Mouse (Mus musculus): ENCODE data around the gene Tmem87a. TPM values are rescaled to one million over a fixed set of nuclear protein-coding genes. Genes with fewer than 3 reads are reported as not detected.

Tmem87a gene
- polyA plus RNA-seq, 1 experiment = 37.1 TPM

- peaks cover 9% of the 10 kb centered on the region for H3K4me1 ChIP-seq (ENCODE audit: control insufficient read depth, insufficient read depth, low read length)
- TF ChIP-seq CTCF (IDR thresholded peaks at IDR 0.05; ENCODE audit: low read depth, low read length) (no peak), POLR2A (IDR thresholded peaks at IDR 0.05; ENCODE audit: borderline replicate concordance, low read depth, low read length) (no peak)
- no peak overlapping the region for H3K27ac ChIP-seq (ENCODE audit: insufficient read depth, low read depth, low read length)
- no peak overlapping the region for H3K4me3 ChIP-seq (ENCODE audit: insufficient read depth, low read length)
Measured at GRCm38 (mm10) chr2:120367416-120368207, 36.3 kb downstream of the Tmem87a start.

GRCm38 (mm10) chr2:120366501-120366900 lies 37.4 kb downstream of the Tmem87a start:
- Histone ChIP-seq H3K27ac (ENCODE audit: insufficient read depth, low read depth, low read length) (no peak overlapping the region), H3K4me1 (ENCODE audit: control insufficient read depth, insufficient read depth, low read length) (peaks cover 16% of the 10 kb centered on the region), H3K4me3 (ENCODE audit: insufficient read depth, low read length) (no peak overlapping the region)
- no peak for TF ChIP-seq POLR2A (IDR thresholded peaks at IDR 0.05; ENCODE audit: borderline replicate concordance, low read depth, low read length)
- no peak for TF ChIP-seq CTCF (IDR thresholded peaks at IDR 0.05; ENCODE audit: low read depth, low read length)

- H3K4me1 ChIP-seq (ENCODE audit: control insufficient read depth, insufficient read depth, low read length) = peaks cover 16% of the 10 kb centered on the region
- no peak overlapping the region for H3K4me3 ChIP-seq (ENCODE audit: insufficient read depth, low read length)
- TF ChIP-seq CTCF (IDR thresholded peaks at IDR 0.05; ENCODE audit: low read depth, low read length) (no peak), POLR2A (IDR thresholded peaks at IDR 0.05; ENCODE audit: borderline replicate concordance, low read depth, low read length) (no peak)
- no peak overlapping the region for H3K27ac ChIP-seq (ENCODE audit: insufficient read depth, low read depth, low read length)
Measured at GRCm38 (mm10) chr2:120360425-120360824, 43.5 kb downstream of the Tmem87a start.

- H3K4me1 ChIP-seq (ENCODE audit: control insufficient read depth, insufficient read depth, low read length) = peaks cover 26% of the 10 kb centered on the region
- no peak for TF ChIP-seq CTCF (IDR thresholded peaks at IDR 0.05; ENCODE audit: low read depth, low read length)
- no peak for TF ChIP-seq POLR2A (IDR thresholded peaks at IDR 0.05; ENCODE audit: borderline replicate concordance, low read depth, low read length)
- H3K27ac ChIP-seq (ENCODE audit: insufficient read depth, low read depth, low read length) = peak within 1 kb of the TSS; percentile 52
- peak within 1 kb of the TSS; percentile 97 for H3K4me3 ChIP-seq (ENCODE audit: insufficient read depth, low read length)
Measured at GRCm38 (mm10) chr2:120352682-120353646, 50.9 kb downstream of the Tmem87a start, which contains the start of gene Vps39. TSS of gene Vps39 (minus strand) at chr2:120353137.

- peak overlapping the region; percentile 1; the same call in 1 of the 2 replicates for H3K4me3 ChIP-seq (ENCODE audit: insufficient read depth, low read length)
- peaks cover 34% of the 10 kb centered on the region for H3K4me1 ChIP-seq (ENCODE audit: control insufficient read depth, insufficient read depth, low read length)
- TF ChIP-seq POLR2A (IDR thresholded peaks at IDR 0.05; ENCODE audit: borderline replicate concordance, low read depth, low read length) = no peak
- H3K27ac ChIP-seq (ENCODE audit: insufficient read depth, low read depth, low read length) = no peak overlapping the region
Measured at GRCm38 (mm10) chr2:120351321-120351720, 52.6 kb downstream of the Tmem87a start.

- Histone ChIP-seq H3K27ac (ENCODE audit: insufficient read depth, low read depth, low read length) (peak overlapping the region; percentile 88), H3K4me3 (ENCODE audit: insufficient read depth, low read length) (peak overlapping the region; percentile 38), H3K4me1 (ENCODE audit: control insufficient read depth, insufficient read depth, low read length) (peaks cover 34% of the 10 kb centered on the region)
- TF ChIP-seq POLR2A (IDR thresholded peaks at IDR 0.05; ENCODE audit: borderline replicate concordance, low read depth, low read length) (peak; percentile 75; the same call in 1 of the 2 replicates), CTCF (IDR thresholded peaks at IDR 0.05; ENCODE audit: low read depth, low read length) (no peak)
Measured at GRCm38 (mm10) chr2:120348120-120348519, 55.8 kb downstream of the Tmem87a start.

GRCm38 (mm10) chr2:120341741-120342140 lies 62.2 kb downstream of the Tmem87a start:
- H3K27ac ChIP-seq (ENCODE audit: insufficient read depth, low read depth, low read length) = no peak overlapping the region
- no peaks in the 10 kb centered on the region for H3K4me1 ChIP-seq (ENCODE audit: control insufficient read depth, insufficient read depth, low read length)
- H3K4me3 ChIP-seq (ENCODE audit: insufficient read depth, low read length) = no peak overlapping the region
- TF ChIP-seq POLR2A (IDR thresholded peaks at IDR 0.05; ENCODE audit: borderline replicate concordance, low read depth, low read length) (no peak), CTCF (IDR thresholded peaks at IDR 0.05; ENCODE audit: low read depth, low read length) (no peak)

GRCm38 (mm10) chr2:120337886-120338285 lies 66.0 kb downstream of the Tmem87a start:
- TF ChIP-seq POLR2A (IDR thresholded peaks at IDR 0.05; ENCODE audit: borderline replicate concordance, low read depth, low read length) (no peak), CTCF (IDR thresholded peaks at IDR 0.05; ENCODE audit: low read depth, low read length) (no peak)
- H3K27ac ChIP-seq (ENCODE audit: insufficient read depth, low read depth, low read length) = no peak overlapping the region
- no peak overlapping the region for H3K4me3 ChIP-seq (ENCODE audit: insufficient read depth, low read length)
- no peaks in the 10 kb centered on the region for H3K4me1 ChIP-seq (ENCODE audit: control insufficient read depth, insufficient read depth, low read length)

GRCm38 (mm10) chr2:120331575-120331974 lies 72.3 kb downstream of the Tmem87a start:
- TF ChIP-seq CTCF (IDR thresholded peaks at IDR 0.05; ENCODE audit: low read depth, low read length) (no peak), POLR2A (IDR thresholded peaks at IDR 0.05; ENCODE audit: borderline replicate concordance, low read depth, low read length) (no peak)
- Histone ChIP-seq H3K27ac (ENCODE audit: insufficient read depth, low read depth, low read length) (no peak overlapping the region), H3K4me1 (ENCODE audit: control insufficient read depth, insufficient read depth, low read length) (no peaks in the 10 kb centered on the region), H3K4me3 (ENCODE audit: insufficient read depth, low read length) (no peak overlapping the region)
